Mouse (Mus musculus) MEL (cell line): ENCODE measurements at regions not wholly inside any gene's neighbourhood (a gene's known extent, or its start where the extent isn't known, plus 50 kb on each side); places are given as distances from the start of the nearest gene placed in this dataset.

ENCODE experiments used
- DNase-seq: peaks from one replicate; pipeline ENCODE4 v3.0.0; 2011; ENCODE audit warnings: low read depth, low spot score
- H3K27ac ChIP-seq: 2 replicates; pipeline ENCODE4 v1.5.1; 2012; ENCODE audit warnings: low read depth, mild to moderate bottlenecking, control low read depth, low read length, moderate library complexity; ENCODE audit not compliant: control insufficient read depth
- H3K27me3 ChIP-seq, 2 experiments: fragments of 150-350 bp in 1 of 2; sonication (generic) in 1 of 2; 2 replicates each; pipeline ENCODE4 v1.6.1; 2012; ENCODE audit warnings: low read length in 2 of 2, mild to moderate bottlenecking in 2 of 2, improper control_type of control experiment in 1 of 2, moderate library complexity in 1 of 2; ENCODE audit not compliant: insufficient read depth in 2 of 2, control insufficient read depth in 1 of 2
- H3K36me3 ChIP-seq, 2 experiments: 2 replicates each; pipeline ENCODE4 v1.6.1; 2012 to 2014; ENCODE audit warnings: low read length in 2 of 2, improper control_type of control experiment in 1 of 2, inconsistent platforms in 1 of 2, mild to moderate bottlenecking in 1 of 2; ENCODE audit not compliant: insufficient read depth in 2 of 2, control insufficient read depth in 1 of 2
- H3K4me1 ChIP-seq, 2 experiments: fragments of 150-350 bp in 1 of 2; sonication (generic) in 1 of 2; 2 replicates each; pipeline ENCODE4 v1.6.1; 2012; ENCODE audit warnings: low read length in 2 of 2, improper control_type of control experiment in 1 of 2, mild to moderate bottlenecking in 1 of 2; ENCODE audit not compliant: insufficient read depth in 2 of 2, control insufficient read depth in 1 of 2
- H3K4me3 ChIP-seq, 2 experiments: fragments of 150-350 bp in 1 of 2; sonication (generic) in 1 of 2; 2 replicates each; pipeline ENCODE4 v1.5.1; 2012; ENCODE audit warnings: low read depth in 2 of 2, low read length in 2 of 2, mild to moderate bottlenecking in 2 of 2, moderate library complexity in 2 of 2, control low read depth in 1 of 2, improper control_type of control experiment in 1 of 2; ENCODE audit not compliant: control insufficient read depth in 1 of 2, insufficient read depth in 1 of 2
- H3K79me2 ChIP-seq: 2 replicates; pipeline ENCODE4 v1.6.1; 2012; ENCODE audit warnings: mild to moderate bottlenecking, low read length, moderate library complexity; ENCODE audit not compliant: control insufficient read depth, poor library complexity, insufficient read depth
- H3K9ac ChIP-seq: 2 replicates; pipeline ENCODE4 v1.6.1; 2012; ENCODE audit warnings: low read depth, mild to moderate bottlenecking, control low read depth, low read length, moderate library complexity; ENCODE audit not compliant: control insufficient read depth, poor library complexity, severe bottlenecking
- H3K9me3 ChIP-seq: fragments of 150-350 bp; sonication (generic); replicated peaks from 2 replicates; pipeline ENCODE4 v1.6.1; 2012; ENCODE audit warnings: mild to moderate bottlenecking, low read length, improper control_type of control experiment, moderate library complexity; ENCODE audit not compliant: insufficient read depth
- MEF2A ChIP-seq: IDR thresholded peaks from 2 replicates; pipeline ENCODE4 v1.6.1; 2014; ENCODE audit warnings: low read depth, mild to moderate bottlenecking, inconsistent platforms, low read length, improper control_type of control experiment; ENCODE audit not compliant: poor library complexity, insufficient replicate concordance, severe bottlenecking; ENCODE audit errors: extremely low read depth
- MXI1 ChIP-seq: IDR thresholded peaks from 2 replicates; pipeline ENCODE4 v1.6.1; 2011; ENCODE audit warnings: mild to moderate bottlenecking, low read depth, low read length, improper control_type of control experiment
- NRF1 ChIP-seq: IDR thresholded peaks from 2 replicates; pipeline ENCODE4 v1.6.1; 2014; ENCODE audit warnings: low read depth, mild to moderate bottlenecking, inconsistent platforms, low read length, improper control_type of control experiment, moderate library complexity; ENCODE audit not compliant: poor library complexity, insufficient read depth, severe bottlenecking
- RAD21 ChIP-seq: IDR thresholded peaks from 2 replicates; pipeline ENCODE4 v1.6.1; 2011; ENCODE audit warnings: mild to moderate bottlenecking, low read depth, low read length, improper control_type of control experiment
- RCOR1 ChIP-seq: IDR thresholded peaks from 2 replicates; pipeline ENCODE4 v1.6.1; 2012; ENCODE audit warnings: low read depth, mild to moderate bottlenecking, inconsistent platforms, low read length, improper control_type of control experiment
- UBTF ChIP-seq: IDR thresholded peaks from 2 replicates; pipeline ENCODE4 v1.6.1; 2012; ENCODE audit warnings: low read depth, mild to moderate bottlenecking, inconsistent platforms, low read length, improper control_type of control experiment, moderate library complexity, borderline replicate concordance; ENCODE audit not compliant: insufficient read depth
- USF1 ChIP-seq: IDR thresholded peaks from 2 replicates; pipeline ENCODE4 v1.6.1; 2014; ENCODE audit warnings: low read depth, mild to moderate bottlenecking, inconsistent platforms, low read length, improper control_type of control experiment, moderate library complexity
- USF2 ChIP-seq, 2 experiments: IDR thresholded peaks; 2 replicates each; pipeline ENCODE4 v1.6.1; 2011 to 2012; ENCODE audit warnings: improper control_type of control experiment in 2 of 2, low read length in 2 of 2, borderline replicate concordance in 1 of 2, inconsistent platforms in 1 of 2, low read depth in 1 of 2, mild to moderate bottlenecking in 1 of 2; ENCODE audit not compliant: insufficient read depth in 1 of 2
- ZMIZ1 ChIP-seq: IDR thresholded peaks from 2 replicates; pipeline ENCODE4 v1.6.1; 2012; ENCODE audit warnings: low read depth, mild to moderate bottlenecking, inconsistent platforms, low read length, improper control_type of control experiment, moderate library complexity

DNA sequence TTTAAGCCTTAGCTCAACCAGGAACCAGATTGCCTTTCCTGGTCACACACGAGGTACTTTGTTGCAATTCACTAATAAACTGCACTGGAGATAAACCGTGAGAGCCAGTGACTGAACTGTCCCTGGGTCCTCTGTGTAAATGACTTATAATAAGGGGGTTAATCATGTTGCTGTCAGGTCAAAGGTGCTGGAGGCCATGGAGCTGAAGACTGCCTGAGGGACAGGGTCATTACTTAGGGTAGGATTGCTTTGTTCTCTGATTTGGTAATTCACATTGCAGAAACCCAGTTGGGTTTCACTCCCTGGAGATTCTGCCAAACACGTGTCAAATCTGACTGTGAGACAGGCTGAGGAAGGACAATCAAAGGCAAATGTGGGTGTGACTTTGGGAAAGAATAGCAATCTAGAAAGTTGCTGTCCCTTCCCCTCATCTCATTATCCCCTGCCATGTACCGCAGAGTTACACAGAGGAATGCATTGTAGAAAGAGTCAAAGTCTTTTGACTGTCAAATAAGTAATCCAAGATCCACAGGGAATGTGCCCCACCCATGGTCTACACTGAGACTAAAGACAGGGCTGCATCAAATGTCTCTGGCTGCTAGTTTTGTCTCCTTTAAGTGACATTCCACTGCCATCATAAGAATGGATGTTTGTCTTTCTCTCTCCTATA is 51.8 kb upstream of the Fam98a start:
- no peak for TF ChIP-seq MXI1
- no peak for TF ChIP-seq MEF2A
- no peak for TF ChIP-seq UBTF
- no peak for TF ChIP-seq ZMIZ1
- no peak for TF ChIP-seq RAD21
- no peak for TF ChIP-seq NRF1
- no peak for TF ChIP-seq RCOR1
- no peak for TF ChIP-seq USF2 (IDR thresholded peaks at IDR 0.05; ENCODE audit: borderline replicate concordance in 1 of 2, insufficient read depth in 1 of 2, low read depth in 1 of 2, low read length in 2 of 2)
- no peak for TF ChIP-seq USF1
- no peak overlapping the region for H3K27ac ChIP-seq
- no peaks in the 10 kb centered on the region for H3K9me3 ChIP-seq
- H3K79me2 ChIP-seq = no peaks in the 10 kb centered on the region
- no peak overlapping the region for H3K9ac ChIP-seq
- no peaks in the 10 kb centered on the region for H3K4me1 ChIP-seq
- no peaks in the 10 kb centered on the region for H3K36me3 ChIP-seq
- H3K4me3 ChIP-seq = no peak overlapping the region
- H3K27me3 ChIP-seq = no peaks in the 10 kb centered on the region
- DNase-seq = no peak
